Mouse (Mus musculus) C3H10T1/2 (cell line): ENCODE data around the gene Gm13290. TPM values are rescaled to one million over a fixed set of nuclear protein-coding genes. Genes with fewer than 3 reads are reported as not detected.

Experiments
- polyA plus RNA-seq, 2 experiments: library from polyadenylated mRNA; unstranded; fragments of >200 nt; fragmentation: generic; extraction: Trizol; gene quantifications; one replicate each; pipeline ENCODE4 v1.2.1; 2012; ENCODE audit warnings: missing spikeins in 2 of 2

Gm13290 gene
- 1 to 10 TPM; 1.2 to 3.1 TPM for polyA plus RNA-seq

GRCm38 (mm10) chr4:88773534-88773933, at the start of gene Gm13290:
Gene Gm13290, plus strand, starts transcription at chr4:88773834.

DNA sequence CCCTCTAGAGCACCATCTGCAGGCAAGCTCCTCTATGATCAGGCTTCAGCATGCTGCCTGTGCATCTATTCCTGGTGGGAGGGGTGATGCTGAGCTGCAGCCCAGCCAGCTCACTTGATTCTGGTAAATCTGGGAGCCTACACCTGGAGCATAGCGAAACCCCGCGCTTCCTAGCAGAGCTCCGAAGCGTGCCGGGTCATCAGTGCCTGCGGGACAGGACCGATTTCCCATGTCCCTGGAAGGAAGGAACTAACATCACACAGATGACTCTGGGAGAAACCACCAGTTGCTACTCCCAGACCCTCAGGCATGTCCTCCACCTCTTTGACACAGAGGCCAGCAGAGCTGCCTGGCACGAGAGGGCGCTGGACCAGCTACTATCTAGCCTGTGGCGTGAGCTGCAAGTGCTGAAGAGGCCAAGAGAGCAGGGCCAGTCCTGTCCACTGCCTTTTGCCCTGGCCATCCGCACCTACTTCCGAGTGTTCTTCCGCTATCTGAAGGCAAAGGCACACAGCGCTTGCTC, 18.8 kb upstream of the Gm13290 start, which contains the start of gene Gm13271:
Gm13271 (plus strand) TSS at position 51 of the 523 bp plus-strand sequence.

GRCm38 (mm10) chr4:88759610-88760268, 13.9 kb upstream of the Gm13290 start, which contains the start of gene Gm13283:
Gene Gm13283, plus strand, starts transcription at chr4:88760119.

DNA sequence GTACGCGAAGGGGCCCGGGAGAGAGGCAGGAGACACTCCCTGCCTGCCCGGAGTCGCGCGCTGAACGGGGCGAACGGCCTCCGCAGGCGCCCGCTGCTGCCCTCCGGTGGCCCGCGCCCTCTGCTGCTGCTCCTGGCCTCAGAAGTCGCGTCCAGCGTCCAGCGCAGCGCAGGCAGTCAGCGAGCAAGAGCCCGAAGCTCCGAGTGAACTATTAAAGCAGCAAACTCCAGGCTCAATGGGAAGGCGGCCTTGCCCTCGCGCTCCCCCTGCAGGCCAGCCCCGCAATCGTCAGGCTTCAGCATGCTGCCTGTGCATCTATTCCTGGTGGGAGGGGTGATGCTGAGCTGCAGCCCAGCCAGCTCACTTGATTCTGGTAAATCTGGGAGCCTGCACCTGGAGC, 3.0 kb downstream of the Gm13290 start, which contains the start of gene Gm13289:
Gm13289 (plus strand) TSS at position 301 of the 400 bp plus-strand sequence.

DNA sequence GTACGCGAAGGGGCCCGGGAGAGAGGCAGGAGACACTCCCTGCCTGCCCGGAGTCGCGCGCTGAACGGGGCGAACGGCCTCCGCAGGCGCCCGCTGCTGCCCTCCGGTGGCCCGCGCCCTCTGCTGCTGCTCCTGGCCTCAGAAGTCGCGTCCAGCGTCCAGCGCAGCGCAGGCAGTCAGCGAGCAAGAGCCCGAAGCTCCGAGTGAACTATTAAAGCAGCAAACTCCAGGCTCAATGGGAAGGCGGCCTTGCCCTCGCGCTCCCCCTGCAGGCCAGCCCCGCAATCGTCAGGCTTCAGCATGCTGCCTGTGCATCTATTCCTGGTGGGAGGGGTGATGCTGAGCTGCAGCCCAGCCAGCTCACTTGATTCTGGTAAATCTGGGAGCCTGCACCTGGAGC, 5.9 kb downstream of the Gm13290 start, which contains the start of gene Gm13272:
Gm13272 (plus strand) TSS at position 301 of the 400 bp plus-strand sequence.

GRCm38 (mm10) chr4:88781831-88782230, 8.2 kb downstream of the Gm13290 start, which contains the start of gene Ifnz:
Gene Ifnz, plus strand, starts transcription at chr4:88782131.

DNA sequence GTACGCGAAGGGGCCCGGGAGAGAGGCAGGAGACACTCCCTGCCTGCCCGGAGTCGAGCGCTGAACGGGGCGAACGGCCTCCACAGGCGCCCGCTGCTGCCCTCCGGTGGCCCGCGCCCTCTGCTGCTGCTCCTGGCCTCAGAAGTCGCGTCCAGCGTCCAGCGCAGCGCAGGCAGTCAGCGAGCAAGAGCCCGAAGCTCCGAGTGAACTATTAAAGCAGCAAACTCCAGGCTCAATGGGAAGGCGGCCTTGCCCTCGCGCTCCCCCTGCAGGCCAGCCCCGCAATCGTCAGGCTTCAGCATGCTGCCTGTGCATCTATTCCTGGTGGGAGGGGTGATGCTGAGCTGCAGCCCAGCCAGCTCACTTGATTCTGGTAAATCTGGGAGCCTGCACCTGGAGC, 11.8 kb downstream of the Gm13290 start, which contains the start of gene Gm13276:
Gm13276 (plus strand) TSS at position 301 of the 400 bp plus-strand sequence.

GRCm38 (mm10) chr4:88788402-88788801, 14.8 kb downstream of the Gm13290 start, which contains the start of gene Gm13277:
Gene Gm13277, plus strand, starts transcription at chr4:88788632.

DNA sequence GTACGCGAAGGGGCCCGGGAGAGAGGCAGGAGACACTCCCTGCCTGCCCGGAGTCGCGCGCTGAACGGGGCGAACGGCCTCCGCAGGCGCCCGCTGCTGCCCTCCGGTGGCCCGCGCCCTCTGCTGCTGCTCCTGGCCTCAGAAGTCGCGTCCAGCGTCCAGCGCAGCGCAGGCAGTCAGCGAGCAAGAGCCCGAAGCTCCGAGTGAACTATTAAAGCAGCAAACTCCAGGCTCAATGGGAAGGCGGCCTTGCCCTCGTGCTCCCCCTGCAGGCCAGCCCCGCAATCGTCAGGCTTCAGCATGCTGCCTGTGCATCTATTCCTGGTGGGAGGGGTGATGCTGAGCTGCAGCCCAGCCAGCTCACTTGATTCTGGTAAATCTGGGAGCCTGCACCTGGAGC, 17.6 kb downstream of the Gm13290 start, which contains the start of gene Gm13278:
Gm13278 (plus strand) TSS at position 301 of the 400 bp plus-strand sequence.

GRCm38 (mm10) chr4:88793936-88794675, 20.5 kb downstream of the Gm13290 start, which contains the start of gene Gm13275:
Gene Gm13275, plus strand, starts transcription at chr4:88794487.

GRCm38 (mm10) chr4:88797097-88797496, 23.5 kb downstream of the Gm13290 start, which contains the start of gene Gm13279:
Gene Gm13279, plus strand, starts transcription at chr4:88797397.

DNA sequence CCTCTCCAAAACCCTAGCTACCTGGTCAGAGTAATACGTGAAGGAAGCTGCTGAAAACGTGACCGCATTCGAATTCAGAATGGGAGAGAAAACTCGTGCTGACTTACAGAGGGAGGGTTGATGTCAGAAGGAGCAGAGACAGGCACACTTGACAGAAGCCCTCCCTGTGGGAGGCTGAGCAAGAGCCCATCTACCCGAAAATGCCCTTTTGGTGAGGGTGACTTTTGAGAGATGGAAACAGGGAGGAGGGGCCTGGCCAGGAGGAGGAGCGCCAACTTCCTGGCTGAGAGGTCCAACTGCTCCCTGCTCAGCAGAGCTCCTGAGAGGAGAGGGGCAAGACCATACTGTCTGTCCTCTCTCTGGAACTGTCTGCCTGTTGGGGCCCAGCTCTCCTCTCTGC, 25.7 kb downstream of the Gm13290 start, which contains the start of gene Gm13285:
Gm13285 (plus strand) TSS at position 301 of the 400 bp plus-strand sequence.

GRCm38 (mm10) chr4:88802954-88803353, 29.3 kb downstream of the Gm13290 start, which contains the start of gene Gm13287:
Gene Gm13287, plus strand, starts transcription at chr4:88803254.

DNA sequence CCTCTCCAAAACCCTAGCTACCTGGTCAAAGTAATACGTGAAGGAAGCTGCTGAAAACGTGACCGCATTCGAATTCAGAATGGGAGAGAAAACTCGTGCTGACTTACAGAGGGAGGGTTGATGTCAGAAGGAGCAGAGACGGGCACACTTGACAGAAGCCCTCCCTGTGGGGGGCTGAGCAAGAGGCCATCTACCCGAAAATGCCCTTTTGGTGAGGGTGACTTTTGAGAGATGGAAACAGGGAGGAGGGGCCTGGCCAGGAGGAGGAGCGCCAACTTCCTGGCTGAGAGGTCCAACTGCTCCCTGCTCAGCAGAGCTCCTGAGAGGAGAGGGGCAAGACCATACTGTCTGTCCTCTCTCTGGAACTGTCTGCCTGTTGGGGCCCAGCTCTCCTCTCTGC, 31.6 kb downstream of the Gm13290 start, which contains the start of gene Gm13288:
Gm13288 (plus strand) TSS at position 301 of the 400 bp plus-strand sequence.

GRCm38 (mm10) chr4:88815928-88816327, 42.3 kb downstream of the Gm13290 start, which contains the start of gene Ifna7:
Gene Ifna7, plus strand, starts transcription at chr4:88816228.

GRCm38 (mm10) chr4:88819659-88820058, 46.0 kb downstream of the Gm13290 start, which contains the start of gene Ifna11:
Gene Ifna11, plus strand, starts transcription at chr4:88819959.

Other genes starting within 250 kb of the Gm13290 start
- not detected for gene Ifna15, start 215.6 kb upstream of the Gm13290 start, polyA plus RNA-seq
- gene Ifna14, start 202.0 kb upstream of the Gm13290 start, polyA plus RNA-seq: not detected
- not detected for gene Ifna9, start 181.4 kb upstream of the Gm13290 start, polyA plus RNA-seq
- gene Ifna12, start 170.5 kb upstream of the Gm13290 start, polyA plus RNA-seq: not detected
- not detected for gene C87499, start 139.4 kb upstream of the Gm13290 start, polyA plus RNA-seq
- not detected for gene Ifna13, start 129.4 kb upstream of the Gm13290 start, polyA plus RNA-seq
- not detected for gene Ifna16, start 96.9 kb upstream of the Gm13290 start, polyA plus RNA-seq
- gene Ifna2, start 89.9 kb upstream of the Gm13290 start, polyA plus RNA-seq: not detected
- gene Ifnab, start 82.5 kb upstream of the Gm13290 start, polyA plus RNA-seq: under 1 TPM in 1 of 2 experiments, not detected in 1; 0.05 TPM
- gene Gm26566, start 52.0 kb upstream of the Gm13290 start, polyA plus RNA-seq: 1 to 10 TPM in 1 of 2 experiments, under 1 TPM in 1; 0.08 to 1.1 TPM
- gene Klhl9, start 51.4 kb upstream of the Gm13290 start, polyA plus RNA-seq: 10 to 100 TPM in 1 of 2 experiments, 1 to 10 TPM in 1; 1.1 to 12.5 TPM
- not detected for gene Gm13271, start 19.0 kb upstream of the Gm13290 start, polyA plus RNA-seq
- not detected for gene Gm13283, start 13.7 kb upstream of the Gm13290 start, polyA plus RNA-seq
- gene Gm13289, start 3.1 kb downstream of the Gm13290 start, polyA plus RNA-seq: not detected
- under 1 TPM; 0.21 to 0.38 TPM for gene Gm13272, start 6.0 kb downstream of the Gm13290 start, polyA plus RNA-seq
- gene Ifnz, start 8.3 kb downstream of the Gm13290 start, polyA plus RNA-seq: not detected
- gene Gm13276, start 11.9 kb downstream of the Gm13290 start, polyA plus RNA-seq: 1 to 10 TPM in 1 of 2 experiments, under 1 TPM in 1; 0.42 to 1.7 TPM
- not detected for gene Gm13277, start 14.8 kb downstream of the Gm13290 start, polyA plus RNA-seq
- gene Gm13278, start 17.7 kb downstream of the Gm13290 start, polyA plus RNA-seq: not detected
- 1 to 10 TPM in 1 of 2 experiments, under 1 TPM in 1; 0.14 to 1.1 TPM for gene Gm13275, start 20.7 kb downstream of the Gm13290 start, polyA plus RNA-seq
- gene Gm13279, start 23.6 kb downstream of the Gm13290 start, polyA plus RNA-seq: not detected
- not detected for gene Gm13285, start 25.8 kb downstream of the Gm13290 start, polyA plus RNA-seq
- gene Gm13287, start 29.4 kb downstream of the Gm13290 start, polyA plus RNA-seq: 1 to 10 TPM in 1 of 2 experiments, under 1 TPM in 1; 0.14 to 1.1 TPM
- under 1 TPM; 0.05 to 0.50 TPM for gene Gm13288, start 31.7 kb downstream of the Gm13290 start, polyA plus RNA-seq
- gene Ifna7, start 42.4 kb downstream of the Gm13290 start, polyA plus RNA-seq: not detected
- gene Ifna11, start 46.1 kb downstream of the Gm13290 start, polyA plus RNA-seq: not detected
- not detected for gene Ifna6, start 53.6 kb downstream of the Gm13290 start, polyA plus RNA-seq
- gene Ifna5, start 61.7 kb downstream of the Gm13290 start, polyA plus RNA-seq: not detected
- gene Ifna4, start 68.0 kb downstream of the Gm13290 start, polyA plus RNA-seq: not detected
- not detected for gene Ifna1, start 76.3 kb downstream of the Gm13290 start, polyA plus RNA-seq
- under 1 TPM in 1 of 2 experiments, not detected in 1; 0.08 TPM for gene Ifne, start 106.4 kb downstream of the Gm13290 start, polyA plus RNA-seq